ENCODE assay signal across 18 mouse cellular contexts in genomic region chr6:99646344-99646743, GRCm38 (mm10). TPM values are rescaled to one million over a fixed set of nuclear protein-coding genes. Genes with fewer than 3 reads are reported as not detected.
DNase-seq lines count a peak whose midpoint lies in the region; ATAC-seq and TF ChIP-seq lines count a peak whose summit lies in the region.
"Had no signal": no experiment of that assay in that cellular context is flagged by ENCODE, and none has a peak within 500 bp of the region (broad histone marks: within the 10 kb centered on the region; RNA-seq: fewer than 3 reads in every experiment).

No protein-coding gene starts in this region.

- no peak for ATAC-seq in heart, embryonic 13.5 days (ENCODE audit: extremely low read depth, insufficient number of reproducible peaks, low FRiP score, low TSS enrichment)
- ATAC-seq in lung, postnatal 0 days, result no peak
- peak; percentile 14; the same call in 1 of the 2 replicates for ATAC-seq in neutrophil, adult 5-6 weeks (ENCODE audit: extremely low read depth, insufficient number of reproducible peaks, low FRiP score, poor library complexity, severe bottlenecking)
- ATAC-seq: forebrain, embryonic 15.5 days; midbrain, embryonic 16.5 days had no signal

- 47% methylated on average over 10 of the region's 10 CpGs for WGBS in heart, embryonic 13.5 days
- 23% methylated on average over 10 of the region's 10 CpGs for WGBS in lung, postnatal 0 days
- 71% methylated on average over 10 of the region's 10 CpGs for WGBS in forebrain, embryonic 10.5 days

- no peak for TF ChIP-seq CTCF in lung, postnatal 0 days (IDR thresholded peaks at IDR 0.05)

- DNase-seq in heart, adult 18-20 months, result no peak
- DNase-seq in lung, postnatal 0 days (ENCODE audit: low spot score), result no peak
- no peak for DNase-seq in lung, postnatal 36 days
- peak; percentile 66 for DNase-seq in thymus, postnatal 4 days
- no peak for DNase-seq in forebrain, embryonic 10.5 days (ENCODE audit: extremely low spot score, low spot score)
- no peak for DNase-seq in adrenal gland, adult 8-10 months
- DNase-seq: adrenal gland, postnatal 36 days; gastrocnemius, adult 2 months; heart, adult 2 months; kidney, adult 18-20 months; lung, postnatal 4 days had no signal

- peaks cover 5% of the 10 kb centered on the region; the same call in 1 of the 2 replicates for H3K27me3 ChIP-seq in heart, embryonic 13.5 days (replicated peaks)
- no peaks in the 10 kb centered on the region for H3K27me3 ChIP-seq in lung, postnatal 0 days (replicated peaks; ENCODE audit: insufficient read depth, low read length)
- H3K27me3 ChIP-seq in forebrain, embryonic 10.5 days (ENCODE audit: poor library complexity, severe bottlenecking), result no peaks in the 10 kb centered on the region
- H3K27me3 ChIP-seq: forebrain, embryonic 15.5 days; neural tube, embryonic 12.5 days had no signal

- H3K27ac ChIP-seq in heart, embryonic 13.5 days (replicated peaks), result no peak overlapping the region
- no peak overlapping the region for H3K27ac ChIP-seq in lung, postnatal 0 days (ENCODE audit: low read length)
- no peak overlapping the region for H3K27ac ChIP-seq in forebrain, embryonic 10.5 days
- H3K27ac ChIP-seq: forebrain, embryonic 15.5 days; gastrocnemius, adult 2 months; heart, adult 2 months; layer of hippocampus, adult 2 months; neural tube, embryonic 12.5 days had no signal

- peak overlapping the region; percentile 14; the same call in 1 of the 2 replicates for H3K4me2 ChIP-seq in heart, embryonic 13.5 days
- H3K4me2 ChIP-seq in lung, postnatal 0 days (replicated peaks; ENCODE audit: low read depth, low read length), result peak overlapping the region; percentile 3; the same call in 1 of the 2 replicates
- H3K4me2 ChIP-seq: forebrain, embryonic 15.5 days; neural tube, embryonic 12.5 days had no signal

- H3K4me1 ChIP-seq in heart, embryonic 13.5 days, result peaks cover 34% of the 10 kb centered on the region
- H3K4me1 ChIP-seq in lung, postnatal 0 days (ENCODE audit: insufficient read depth, low read depth, low read length), result peaks cover 3% of the 10 kb centered on the region; the same call in 1 of the 2 replicates
- 0 out of 2 replicates have a peak, but pooled peaks cover 9% of the 10 kb centered on the region for H3K4me1 ChIP-seq in forebrain, embryonic 10.5 days
- H3K4me1 ChIP-seq: forebrain, embryonic 15.5 days had no signal

- H3K36me3 ChIP-seq in heart, embryonic 13.5 days, result no peaks in the 10 kb centered on the region
- H3K36me3 ChIP-seq in lung, postnatal 0 days (ENCODE audit: insufficient read depth, low read length), result no peaks in the 10 kb centered on the region
- peaks cover 10% of the 10 kb centered on the region for H3K36me3 ChIP-seq in forebrain, embryonic 10.5 days (replicated peaks)
- H3K36me3 ChIP-seq: forebrain, embryonic 15.5 days had no signal

- TF ChIP-seq EP300 in lung, postnatal 0 days (IDR thresholded peaks at IDR 0.05), result no peak

- no peak overlapping the region for H3K9ac ChIP-seq in heart, embryonic 13.5 days
- no peak overlapping the region for H3K9ac ChIP-seq in lung, postnatal 0 days (replicated peaks; ENCODE audit: low read depth)
- H3K9ac ChIP-seq: forebrain, embryonic 15.5 days; neural tube, embryonic 12.5 days had no signal

- no peak overlapping the region for H3K4me3 ChIP-seq in heart, embryonic 13.5 days
- no peak overlapping the region for H3K4me3 ChIP-seq in lung, postnatal 0 days (ENCODE audit: low read depth, low read length)
- H3K4me3 ChIP-seq in forebrain, embryonic 10.5 days, result no peak overlapping the region
- H3K4me3 ChIP-seq: forebrain, embryonic 15.5 days; gastrocnemius, adult 2 months; heart, adult 2 months; layer of hippocampus, adult 2 months; neural tube, embryonic 12.5 days had no signal

- no peaks in the 10 kb centered on the region for H3K9me3 ChIP-seq in heart, embryonic 13.5 days
- no peaks in the 10 kb centered on the region for H3K9me3 ChIP-seq in lung, postnatal 0 days (ENCODE audit: low read length)
- H3K9me3 ChIP-seq in forebrain, embryonic 10.5 days, result peaks cover 5% of the 10 kb centered on the region; the same call in 1 of the 2 replicates
- H3K9me3 ChIP-seq: forebrain, embryonic 15.5 days; neural tube, embryonic 12.5 days had no signal

RNA-seq across cellular contexts. Expression of gene Eif4e3, which starts 20.2 kb away (rescaled TPM):
- polyA plus RNA-seq in heart, embryonic 13.5 days (2015; fragmentation: Nextera tagmentation; extraction: Ambion mirVana), result 6.9 and 7.8 TPM in 2 replicates
- total RNA-seq in heart, adult 18-20 months (2021), result 10 to 100 TPM; 44.5 to 45.6 TPM
- 21.2 and 24.1 TPM in 2 replicates for polyA plus RNA-seq in lung, postnatal 0 days (2015; fragmentation: Nextera tagmentation; extraction: Ambion mirVana)
- 20.5 and 23.5 TPM in 2 replicates for total RNA-seq in neutrophil, adult 5-6 weeks (2017)
- polyA plus RNA-seq in forebrain, embryonic 10.5 days (2016; fragmentation: Nextera tagmentation; extraction: Ambion mirVana), result 12.7 and 13.4 TPM in 2 replicates
- 10 to 100 TPM; 15.9 to 28.1 (median 23.3) TPM for total RNA-seq in adrenal gland, adult 8-10 months (2022)

RNA-seq across cellular contexts. Expression of gene Gm20696, which starts 20.3 kb away (rescaled TPM):
- polyA plus RNA-seq in heart, embryonic 13.5 days (2015; fragmentation: Nextera tagmentation; extraction: Ambion mirVana), result 1.7 and 2.1 TPM in 2 replicates
- 1 to 10 TPM in 1 of 2 experiments, under 1 TPM in 1; 0.94 to 2.2 TPM for total RNA-seq in heart, adult 18-20 months (2021)
- 1.7 and 2.3 TPM in 2 replicates for polyA plus RNA-seq in lung, postnatal 0 days (2015; fragmentation: Nextera tagmentation; extraction: Ambion mirVana)
- 58.0 and 58.2 TPM in 2 replicates for total RNA-seq in neutrophil, adult 5-6 weeks (2017)
- polyA plus RNA-seq in forebrain, embryonic 10.5 days (2016; fragmentation: Nextera tagmentation; extraction: Ambion mirVana), result 2.7 and 3.6 TPM in 2 replicates
- total RNA-seq in adrenal gland, adult 8-10 months (2022), result 1 to 10 TPM; 3.3 to 9.8 (median 5.5) TPM

RNA-seq across cellular contexts. Expression of gene Gpr27, which starts 46.1 kb away (rescaled TPM):
- polyA plus RNA-seq in heart, embryonic 13.5 days (2015; fragmentation: Nextera tagmentation; extraction: Ambion mirVana), result 0.74 and 0.93 TPM in 2 replicates
- 1 to 10 TPM; 9.2 to 10.0 TPM for total RNA-seq in heart, adult 18-20 months (2021)
- 2.0 and 2.3 TPM in 2 replicates for polyA plus RNA-seq in lung, postnatal 0 days (2015; fragmentation: Nextera tagmentation; extraction: Ambion mirVana)
- total RNA-seq in neutrophil, adult 5-6 weeks (2017), result 0.74 TPM in 1 of 2 replicates, not detected in the other
- 1.3 and 1.5 TPM in 2 replicates for polyA plus RNA-seq in forebrain, embryonic 10.5 days (2016; fragmentation: Nextera tagmentation; extraction: Ambion mirVana)
- total RNA-seq in adrenal gland, adult 8-10 months (2022), result 1 to 10 TPM; 2.8 to 4.9 (median 3.8) TPM
- total RNA-seq: common myeloid progenitor, adult 5-6 weeks had no signal
